Mouse (Mus musculus) heart, adult 2 months (tissue): Measurements from ENCODE around the gene Fkbp5.

Experiments
- CTCF ChIP-seq: fragments of 200-600 bp; IDR thresholded peaks from 2 replicates; pipeline ENCODE4 v1.8.1; 2022; ENCODE audit warnings: antibody characterized with exemption, mild to moderate bottlenecking, moderate library complexity
- POLR2A ChIP-seq: fragments of 200-500 bp; IDR thresholded peaks from 2 replicates; pipeline ENCODE4 v1.6.1; 2011; ENCODE audit warnings: mild to moderate bottlenecking, low read depth, low read length, control low read depth; ENCODE audit not compliant: insufficient read depth

DNA sequence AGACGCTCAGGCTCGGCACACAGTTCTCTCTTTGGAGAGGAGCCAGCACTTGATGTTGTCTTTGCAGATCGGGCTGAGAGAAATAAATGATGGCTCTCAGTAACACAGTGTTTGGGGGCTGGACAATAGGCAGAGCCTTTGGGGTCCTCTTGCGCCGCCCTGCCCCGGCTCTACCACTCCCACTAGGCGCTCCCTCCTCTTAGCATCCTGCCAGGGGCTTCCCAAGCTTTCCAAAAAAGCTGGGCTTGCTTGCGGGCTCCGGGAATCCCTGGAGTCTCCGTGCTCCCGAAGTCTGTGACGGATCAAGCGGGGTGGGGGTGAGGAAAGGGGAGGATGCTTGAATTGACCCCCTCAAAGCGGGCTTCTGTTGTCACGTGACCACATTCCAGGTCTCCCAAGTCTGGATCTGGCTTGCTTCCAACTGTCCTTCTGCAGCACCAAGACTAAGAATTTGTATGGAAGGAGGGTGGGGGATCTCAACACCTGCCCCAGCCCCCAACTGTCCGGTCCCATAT lies at the start of gene Fkbp5:
- TF ChIP-seq CTCF, result no peak
- TF ChIP-seq POLR2A, result peak; percentile 77
